Mouse (Mus musculus) layer of hippocampus, postnatal 36 days (tissue): Measurements from ENCODE around the gene Dennd5a. TPM values are rescaled to one million over a fixed set of nuclear protein-coding genes. Genes with fewer than 3 reads are reported as not detected.

ENCODE experiments used
- total RNA-seq, 2 experiments: library from RNA; stranded (reverse); gene quantifications; 2 replicates each; pipeline ENCODE4 v1.2.3; 2021

Dennd5a gene
- total RNA-seq, 2 experiments from 2014 or later = 206 to 213 TPM

Other genes starting within 250 kb of the Dennd5a start
- not detected for gene BC051019, start 236.6 kb downstream of the Dennd5a start, total RNA-seq
- not detected for gene Ascl3, start 228.7 kb downstream of the Dennd5a start, total RNA-seq
- gene Tmem9b, start 207.6 kb downstream of the Dennd5a start, total RNA-seq = 100 to 1,000 TPM in 1 of 2 experiments, 10 to 100 TPM in 1; 97.9 to 107 TPM
- gene Nrip3, start 178.4 kb downstream of the Dennd5a start, total RNA-seq = 100 to 1,000 TPM; 209 to 247 TPM
- gene Scube2, start 94.8 kb downstream of the Dennd5a start, total RNA-seq = 1 to 10 TPM; 1.9 to 2.0 TPM
- 10 to 100 TPM; 49.2 to 52.9 TPM for gene Tmem41b, start 26.5 kb upstream of the Dennd5a start, total RNA-seq
- 100 to 1,000 TPM; 106 to 111 TPM for gene Ipo7, start 57.8 kb upstream of the Dennd5a start, total RNA-seq
- 10 to 100 TPM; 11.5 to 13.7 TPM for gene Zfp143, start 100.7 kb upstream of the Dennd5a start, total RNA-seq
- gene Wee1, start 161.6 kb upstream of the Dennd5a start, total RNA-seq = 10 to 100 TPM; 19.7 to 22.6 TPM